Mouse (Mus musculus) brown adipose tissue, adult 24 weeks (tissue): ENCODE measurements around the gene Kif6. TPM values are rescaled to one million over a fixed set of nuclear protein-coding genes. Genes with fewer than 3 reads are reported as not detected.

ENCODE experiments used
- H3K27ac ChIP-seq: fragments of 200-500 bp; replicated peaks from 2 replicates; pipeline ENCODE4 v1.5.1; 2012; ENCODE audit warnings: low read depth, mild to moderate bottlenecking, low read length
- H3K4me1 ChIP-seq: fragments of 200-500 bp; 2 replicates; pipeline ENCODE4 v1.6.1; 2012; ENCODE audit warnings: low read length, mixed read lengths; ENCODE audit not compliant: control insufficient read depth, insufficient read depth, insufficient read length
- H3K4me3 ChIP-seq: fragments of 200-500 bp; 2 replicates; pipeline ENCODE4 v1.5.1; 2012; ENCODE audit warnings: low read depth, mild to moderate bottlenecking, low read length, moderate library complexity; ENCODE audit not compliant: insufficient read depth
- polyA plus RNA-seq: library from polyadenylated mRNA; stranded (reverse); fragments of >200 nt; gene quantifications from 2 replicates; pipeline ENCODE4 v1.2.4, GENCODE M21; 2012; ENCODE audit not compliant: missing spikeins, insufficient read depth, insufficient read length

Gene Kif6
- polyA plus RNA-seq, 1 experiment, result not detected

DNA sequence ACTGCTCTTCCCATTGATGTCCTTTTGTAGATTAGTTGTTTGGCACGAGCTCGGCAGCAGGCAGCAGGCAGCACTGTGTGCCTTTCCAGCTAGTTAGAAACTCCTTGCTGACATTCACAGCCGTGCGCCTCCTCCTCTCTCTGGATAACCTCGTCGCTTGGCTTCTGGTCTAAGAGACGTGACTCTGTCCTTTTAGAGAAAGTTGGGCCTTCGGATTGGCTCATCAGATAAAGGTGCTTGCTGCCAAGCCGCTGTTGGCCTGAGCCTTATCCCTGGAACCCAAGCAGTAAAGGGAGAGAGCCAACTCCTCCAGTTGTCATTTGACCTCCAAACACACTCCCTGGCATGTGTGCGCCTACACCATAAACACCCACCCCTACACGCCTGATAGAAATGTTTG is 123.4 kb downstream of the Kif6 start:
- no peak overlapping the region for H3K4me3 ChIP-seq
- H3K4me1 ChIP-seq, result no peaks in the 10 kb centered on the region; the same call in 1 of the 2 replicates
- H3K27ac ChIP-seq, result no peak overlapping the region

DNA sequence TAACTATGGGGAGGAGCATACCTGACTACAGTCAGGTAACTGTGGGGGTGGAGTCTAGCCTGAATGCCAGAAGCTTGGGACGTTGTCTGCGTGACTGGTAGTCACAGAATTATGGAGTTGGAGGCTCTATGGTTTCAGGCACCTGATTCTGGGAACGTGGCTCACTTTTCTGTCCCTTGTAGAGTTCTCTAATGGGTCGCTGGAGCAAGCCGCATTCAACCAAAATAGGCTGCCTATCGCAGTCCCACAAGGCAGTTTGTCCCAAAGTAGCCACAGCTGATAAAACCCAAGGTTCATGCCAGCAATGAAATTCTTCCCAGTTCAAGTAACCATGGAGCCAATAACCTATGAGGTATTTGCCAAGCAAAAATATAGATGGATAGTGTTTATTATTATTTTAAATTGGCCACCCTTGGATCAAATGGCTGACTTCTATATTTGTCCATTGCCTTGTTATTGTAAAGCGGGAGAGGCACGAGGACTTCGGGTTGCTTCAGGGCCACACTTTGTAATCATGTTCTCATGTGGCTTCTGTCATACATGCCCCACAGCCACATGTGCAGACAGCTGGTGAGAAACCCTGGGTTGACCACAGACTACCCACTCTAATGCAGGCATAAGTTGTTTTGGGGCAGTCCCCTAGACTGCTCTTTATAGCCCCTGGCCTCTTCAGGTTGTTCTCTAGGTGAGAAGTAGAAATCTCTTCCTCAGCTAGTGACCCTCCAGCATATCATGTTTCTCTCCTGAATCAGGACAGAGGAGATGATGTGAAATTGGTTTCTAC is 125.2 kb downstream of the Kif6 start:
- H3K4me3 ChIP-seq, result no peak overlapping the region
- H3K4me1 ChIP-seq, result no peaks in the 10 kb centered on the region; the same call in 1 of the 2 replicates
- H3K27ac ChIP-seq, result no peak overlapping the region

DNA sequence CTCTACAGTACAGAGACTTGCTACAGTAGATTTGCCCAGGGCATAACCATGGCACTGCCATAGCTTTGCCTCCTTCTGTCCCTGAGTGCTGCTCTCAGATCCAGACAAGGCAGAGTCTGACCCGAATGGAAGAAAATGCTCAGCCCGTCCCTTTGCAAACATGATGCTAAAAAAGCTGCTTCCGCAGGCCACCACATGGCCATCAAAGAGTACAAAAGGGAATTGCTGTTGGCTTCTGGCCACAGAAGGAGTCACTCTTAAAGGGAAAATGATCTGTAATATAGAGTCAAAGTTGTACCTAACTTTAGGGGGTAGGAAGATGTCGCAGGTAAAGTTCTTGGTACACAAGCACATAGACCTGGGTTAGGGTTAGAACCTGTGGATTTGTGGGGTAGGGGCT is 126.2 kb downstream of the Kif6 start:
- no peaks in the 10 kb centered on the region; the same call in 1 of the 2 replicates for H3K4me1 ChIP-seq
- no peak overlapping the region for H3K27ac ChIP-seq
- H3K4me3 ChIP-seq, result no peak overlapping the region

DNA sequence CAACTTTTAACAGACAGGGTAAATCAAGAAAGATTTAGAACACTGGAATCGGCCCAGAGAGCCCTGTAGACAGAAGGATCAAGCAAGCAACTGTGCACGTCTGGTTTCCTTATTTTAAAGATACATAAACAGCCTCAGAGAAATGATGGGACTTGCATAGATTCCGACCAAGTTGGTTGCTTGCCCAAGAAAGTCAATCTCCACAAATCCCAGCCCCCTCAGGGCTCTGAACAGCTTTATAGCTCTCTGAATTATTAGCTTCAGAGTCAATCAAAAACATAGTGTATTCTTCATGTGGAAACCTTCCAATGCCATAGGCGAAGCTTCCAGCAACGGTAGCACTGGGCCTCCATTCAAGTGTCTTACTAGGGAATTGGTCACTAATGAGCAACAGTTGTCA is 127.0 kb downstream of the Kif6 start:
- Histone ChIP-seq H3K27ac (no peak overlapping the region), H3K4me3 (no peak overlapping the region), H3K4me1 (no peaks in the 10 kb centered on the region; the same call in 1 of the 2 replicates)

DNA sequence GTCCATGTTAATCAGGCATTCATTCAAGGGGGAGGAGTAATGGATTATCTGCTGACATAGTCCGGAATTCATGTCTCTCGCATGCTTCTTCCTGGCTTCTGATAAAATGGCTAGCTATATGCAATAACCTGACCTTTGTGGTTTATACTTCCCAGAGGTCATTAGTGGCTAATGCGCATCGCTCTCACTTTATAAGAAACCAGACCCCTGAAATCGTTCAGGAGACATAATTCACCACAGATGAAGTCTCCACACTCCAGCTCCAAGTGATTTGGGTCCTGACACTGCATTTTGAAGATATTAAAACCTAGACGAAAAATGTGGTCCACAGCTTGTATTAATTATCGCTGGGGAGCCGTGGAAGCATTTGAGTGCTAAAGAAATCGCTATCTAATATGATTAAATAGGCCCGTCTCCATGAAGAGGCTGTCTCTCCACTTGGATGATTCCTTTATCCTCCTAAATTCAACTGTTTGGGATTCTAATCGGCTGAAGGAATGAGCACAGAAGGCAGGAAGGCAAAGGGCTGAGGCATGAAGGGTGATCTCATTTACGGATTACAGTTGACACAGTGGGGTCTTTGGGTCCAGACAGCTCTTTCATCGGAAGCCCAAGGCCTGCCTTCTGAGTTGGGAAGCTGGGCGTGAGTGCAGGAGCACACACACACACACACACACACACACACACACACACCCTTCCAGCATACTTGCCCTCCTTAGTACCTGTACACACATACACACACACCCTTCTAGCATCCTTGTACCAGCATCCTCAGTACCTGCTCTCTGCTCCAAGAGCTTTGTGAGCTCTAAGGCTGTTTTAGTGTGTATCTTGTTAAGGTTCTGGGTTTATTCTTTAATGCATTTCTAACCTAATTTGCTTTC is 128.9 kb downstream of the Kif6 start:
- H3K4me3 ChIP-seq, result no peak overlapping the region
- H3K4me1 ChIP-seq, result no peaks in the 10 kb centered on the region; the same call in 1 of the 2 replicates
- no peak overlapping the region for H3K27ac ChIP-seq

DNA sequence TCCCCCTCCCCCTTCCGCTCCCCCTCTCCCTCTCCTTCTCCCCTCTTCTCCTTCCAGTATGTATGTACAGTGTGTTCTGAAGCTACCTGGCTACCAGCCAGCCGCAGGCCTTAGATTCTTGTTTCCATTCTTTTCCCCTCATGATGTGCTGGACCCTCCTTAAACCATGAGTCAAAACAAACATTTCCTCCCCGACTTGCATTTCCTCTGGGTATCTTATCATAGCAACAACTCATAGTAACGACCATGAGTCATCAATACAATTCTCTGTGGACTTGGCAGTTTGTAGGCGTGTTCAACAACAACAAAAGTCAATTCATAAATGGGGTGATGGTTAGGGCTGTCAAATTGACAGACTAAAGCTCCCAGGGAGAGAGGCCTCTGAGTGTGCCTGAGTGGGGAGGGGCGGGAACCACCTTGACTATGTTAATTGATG is 136.0 kb downstream of the Kif6 start:
- Histone ChIP-seq H3K4me1 (no peaks in the 10 kb centered on the region), H3K27ac (no peak overlapping the region), H3K4me3 (no peak overlapping the region)

DNA sequence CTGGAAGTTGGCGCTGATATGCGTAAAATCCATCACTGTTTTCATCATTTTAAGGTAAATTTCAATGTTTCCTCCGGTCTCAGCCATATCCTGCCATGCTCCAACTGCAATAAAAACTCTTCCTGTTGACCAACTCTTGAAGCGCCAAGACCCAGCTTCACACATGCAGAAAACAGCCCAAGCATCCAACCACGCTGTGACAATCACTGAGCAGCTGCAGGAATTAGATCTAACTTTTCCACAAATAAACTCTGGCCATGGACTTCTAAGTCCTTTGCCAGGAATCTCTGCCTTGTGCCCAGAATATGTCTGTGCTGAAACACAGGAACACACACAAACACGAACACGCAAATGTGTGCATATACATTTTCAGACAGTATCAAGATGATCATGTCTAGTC is 138.9 kb downstream of the Kif6 start:
- no peak overlapping the region for H3K4me3 ChIP-seq
- H3K27ac ChIP-seq, result no peak overlapping the region
- no peaks in the 10 kb centered on the region for H3K4me1 ChIP-seq

DNA sequence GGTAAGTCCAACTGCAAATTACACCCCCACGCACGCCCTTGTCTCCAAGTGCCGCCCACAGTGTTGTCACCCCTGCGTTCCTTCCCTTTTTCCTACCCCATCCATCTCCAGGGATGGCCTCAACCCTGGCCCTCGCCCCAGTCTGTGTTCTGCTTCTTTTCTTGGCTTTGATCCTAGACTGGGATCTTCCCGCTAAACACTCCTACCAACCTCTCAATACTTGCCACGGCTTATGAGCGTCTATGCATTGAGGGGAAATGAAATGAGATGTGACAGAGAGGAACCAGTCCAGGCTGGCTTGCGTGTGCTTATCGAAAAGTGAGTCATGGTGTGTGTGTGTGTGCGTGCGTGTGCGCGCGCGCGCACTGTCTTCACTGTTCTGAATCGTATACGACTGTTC is 141.9 kb downstream of the Kif6 start:
- Histone ChIP-seq H3K27ac (no peak overlapping the region), H3K4me3 (no peak overlapping the region), H3K4me1 (no peaks in the 10 kb centered on the region)

DNA sequence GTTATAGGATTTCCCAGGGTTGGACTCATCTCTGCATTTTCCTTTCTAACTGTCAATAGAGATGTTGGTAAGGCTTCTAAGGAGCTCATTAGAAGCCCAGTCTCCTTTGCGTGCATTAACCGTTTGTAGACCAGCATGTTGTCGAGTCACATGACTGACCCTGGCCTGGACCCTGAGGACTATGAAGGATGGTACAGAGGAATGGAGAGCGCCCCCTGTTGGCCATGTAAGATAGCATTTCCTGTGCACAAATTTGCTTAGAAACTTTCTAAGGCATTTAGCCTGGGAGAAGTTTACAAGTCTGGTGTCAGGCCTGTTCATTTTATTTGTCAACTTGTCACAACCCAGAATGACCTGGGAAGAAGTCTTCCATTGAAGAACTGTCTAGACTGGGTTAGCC is 144.1 kb downstream of the Kif6 start:
- Histone ChIP-seq H3K4me1 (no peaks in the 10 kb centered on the region), H3K27ac (no peak overlapping the region), H3K4me3 (no peak overlapping the region)

DNA sequence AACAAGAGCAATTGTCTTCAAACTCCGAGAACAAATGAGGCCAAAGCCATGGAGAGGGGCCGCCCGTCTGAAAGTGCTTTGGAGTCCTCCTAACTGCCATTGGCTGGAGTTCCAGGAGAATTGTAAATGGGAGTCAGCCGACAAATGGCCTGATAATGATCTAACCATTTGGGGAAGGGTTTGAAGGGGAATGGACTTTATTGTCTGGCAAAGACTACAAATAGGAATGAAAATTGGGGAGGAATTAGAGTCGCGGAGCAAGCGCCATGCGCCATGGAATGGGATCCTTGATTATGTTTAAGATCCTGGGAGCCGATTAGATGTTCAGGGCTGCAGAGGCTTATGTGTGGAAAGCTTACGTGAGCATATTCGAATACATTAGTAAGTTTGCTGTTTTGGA is 146.3 kb downstream of the Kif6 start:
- H3K4me1 ChIP-seq, result no peaks in the 10 kb centered on the region
- no peak overlapping the region for H3K4me3 ChIP-seq
- H3K27ac ChIP-seq, result no peak overlapping the region

DNA sequence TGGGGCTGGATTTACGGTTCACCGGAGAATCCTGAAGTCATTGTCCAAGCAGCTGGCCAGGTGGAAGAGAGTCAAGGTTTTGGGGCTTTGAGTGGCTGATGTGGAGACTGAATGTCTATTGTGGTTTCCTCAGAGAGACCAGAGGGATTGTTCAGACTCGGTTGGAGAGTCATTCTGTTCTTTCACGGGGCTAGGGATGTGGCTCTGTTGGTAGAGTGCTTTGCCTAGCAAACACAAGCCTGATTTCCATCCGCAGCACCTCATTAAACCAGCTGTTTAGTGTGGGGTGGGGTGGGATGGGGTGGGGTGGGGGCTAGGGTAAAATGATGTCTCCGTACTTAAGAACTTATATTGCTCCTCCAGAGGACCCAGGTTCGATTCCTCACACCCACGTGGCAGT is 146.9 kb downstream of the Kif6 start:
- no peak overlapping the region for H3K27ac ChIP-seq
- H3K4me3 ChIP-seq, result no peak overlapping the region
- H3K4me1 ChIP-seq, result no peaks in the 10 kb centered on the region

DNA sequence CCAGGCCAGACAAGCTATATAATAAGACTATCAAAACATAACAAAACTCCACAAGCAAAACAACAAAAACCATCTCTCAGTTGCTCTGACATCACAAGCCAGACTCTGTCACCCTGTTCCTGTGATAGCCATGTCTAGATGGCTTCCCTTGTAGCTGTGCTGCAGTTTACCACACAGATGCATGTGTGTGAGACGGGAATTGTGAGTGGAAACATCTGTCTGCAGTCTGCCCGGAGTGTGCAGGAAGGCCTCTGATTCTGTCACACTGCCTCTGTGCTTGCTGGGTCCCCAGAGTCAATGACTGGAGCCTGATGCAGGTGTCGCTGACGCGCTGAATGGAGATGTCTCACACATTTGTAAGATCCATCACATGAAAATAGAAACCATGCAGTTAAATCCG is 150.0 kb downstream of the Kif6 start:
- no peak overlapping the region for H3K27ac ChIP-seq
- H3K4me1 ChIP-seq, result no peaks in the 10 kb centered on the region
- H3K4me3 ChIP-seq, result no peak overlapping the region

DNA sequence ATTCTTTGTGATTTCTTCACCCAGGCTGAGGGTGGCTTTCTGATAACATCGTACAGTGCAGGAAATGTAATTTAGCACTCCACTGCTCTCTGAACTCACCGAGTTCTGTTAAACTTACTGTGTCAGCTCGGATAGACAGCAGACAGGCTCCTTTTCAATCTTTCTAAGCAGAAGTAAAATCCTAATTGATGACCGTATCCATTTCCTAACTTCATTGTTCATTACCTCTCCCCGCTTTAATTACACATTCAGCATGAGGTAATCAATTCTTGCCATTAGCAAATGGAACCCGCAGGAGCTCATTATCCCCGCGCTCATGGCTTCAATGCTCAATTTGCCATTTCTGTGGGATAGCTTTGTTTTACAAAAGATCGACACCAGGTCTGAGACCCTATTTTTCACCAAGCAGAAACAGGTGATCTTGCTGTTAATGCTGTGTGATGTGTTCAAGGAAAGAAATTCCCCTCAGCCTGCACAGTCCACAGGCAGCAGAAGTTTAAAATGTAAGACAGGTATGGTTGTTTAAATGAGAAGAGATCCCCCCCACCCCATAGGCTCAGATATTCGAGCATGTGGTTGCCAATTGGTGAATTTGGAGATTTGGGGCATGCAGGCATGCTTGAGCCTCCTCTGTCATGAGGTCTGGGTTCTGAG is 152.9 kb downstream of the Kif6 start:
- no peak overlapping the region for H3K4me3 ChIP-seq
- no peak overlapping the region for H3K27ac ChIP-seq
- H3K4me1 ChIP-seq, result no peaks in the 10 kb centered on the region

DNA sequence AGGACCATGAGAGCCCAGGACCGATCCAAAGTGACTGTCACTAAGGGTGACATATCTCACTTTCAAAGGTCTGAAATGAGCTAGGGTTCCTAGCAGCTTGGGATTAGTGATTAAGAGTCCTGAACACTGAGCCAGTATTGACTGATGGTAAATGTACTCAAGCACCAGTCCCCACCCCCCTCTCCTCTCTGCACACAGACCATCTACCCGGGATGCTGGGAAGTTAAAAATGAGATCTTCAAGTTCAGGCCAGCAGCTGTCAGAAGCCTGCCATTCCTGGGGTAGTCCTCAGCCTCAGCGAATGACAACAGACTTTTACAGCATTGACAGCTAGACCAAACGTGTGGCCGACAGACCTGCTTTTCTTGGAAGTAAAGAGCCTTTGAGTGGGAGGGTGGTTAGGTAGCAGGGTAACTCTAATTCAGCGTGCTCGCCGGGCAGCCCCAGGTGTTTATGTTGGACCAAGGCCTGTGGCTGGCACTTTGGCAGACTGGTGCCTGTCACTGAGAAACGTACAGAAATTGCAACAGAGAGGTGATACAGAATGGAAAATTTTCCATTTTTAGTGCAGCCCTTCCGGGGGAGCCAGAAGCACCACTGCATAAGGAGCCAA is 156.9 kb downstream of the Kif6 start:
- Histone ChIP-seq H3K27ac (no peak overlapping the region), H3K4me3 (no peak overlapping the region), H3K4me1 (no peaks in the 10 kb centered on the region)
